Mouse (Mus musculus) adrenal gland, adult 2 months (tissue): Measurements from ENCODE around the gene Gm49661. TPM values are rescaled to one million over a fixed set of nuclear protein-coding genes. Genes with fewer than 3 reads are reported as not detected.
A peak's percentile ranks its signal among the peaks of the same experiment; 100 is the strongest.

Source experiments
- DNase-seq: peaks from one replicate; pipeline ENCODE4 v3.0.0; 2021
- microRNA-seq, 2 experiments: library from miRNA; unstranded; fragments of <30 nt; microRNA quantifications; one replicate each; pipeline ENCODE4 v1.2.0; 2021
- polyA plus RNA-seq: library from polyadenylated mRNA; depleted of rRNA; stranded (reverse); fragments of >200 nt; gene quantifications from 2 replicates; pipeline ENCODE4 v1.2.3, GENCODE M21; 2012; rRNA removed
- total RNA-seq, 2 experiments: library from RNA; stranded (reverse); gene quantifications; 2 replicates each; pipeline ENCODE4 v1.2.3; 2021

The Gm49661 gene
- total and polyA plus RNA-seq, 3 experiments = 2.1 to 2.4 TPM; not detected in 1

DNA sequence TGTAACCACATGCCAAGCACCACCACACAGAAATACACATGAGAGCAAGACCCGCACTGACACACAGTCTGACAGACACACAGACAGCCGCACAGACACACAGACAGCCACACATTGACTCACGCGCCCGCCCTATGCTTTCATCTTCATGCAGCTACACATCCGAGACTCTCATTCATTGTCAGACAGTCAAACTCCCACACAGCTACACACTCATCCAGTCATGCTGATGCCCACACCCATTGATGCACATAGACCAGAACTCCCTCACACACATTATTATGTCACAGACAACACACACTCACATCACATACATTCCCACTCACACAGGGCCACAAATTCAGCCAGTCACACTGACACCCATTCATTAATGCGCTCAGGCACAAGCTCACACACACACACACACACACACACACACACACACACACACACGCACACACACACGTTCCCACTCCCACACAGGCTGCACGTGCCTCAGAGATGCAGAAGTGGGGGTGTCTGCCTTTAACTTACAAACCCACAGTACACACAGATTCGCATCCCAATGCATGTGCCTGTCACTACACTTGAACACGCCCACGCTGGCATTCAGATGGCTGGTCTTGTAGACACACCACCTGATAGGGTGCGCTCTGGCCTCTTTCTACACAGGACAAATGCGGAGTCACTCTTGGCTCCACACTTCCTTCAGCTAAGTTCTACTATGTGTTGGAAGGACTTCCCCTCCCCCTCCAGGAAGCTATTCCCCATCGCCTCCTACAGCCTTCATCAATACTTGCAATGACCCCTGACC, 35.3 kb downstream of the Gm49661 start:
- DNase-seq = no peak

DNA sequence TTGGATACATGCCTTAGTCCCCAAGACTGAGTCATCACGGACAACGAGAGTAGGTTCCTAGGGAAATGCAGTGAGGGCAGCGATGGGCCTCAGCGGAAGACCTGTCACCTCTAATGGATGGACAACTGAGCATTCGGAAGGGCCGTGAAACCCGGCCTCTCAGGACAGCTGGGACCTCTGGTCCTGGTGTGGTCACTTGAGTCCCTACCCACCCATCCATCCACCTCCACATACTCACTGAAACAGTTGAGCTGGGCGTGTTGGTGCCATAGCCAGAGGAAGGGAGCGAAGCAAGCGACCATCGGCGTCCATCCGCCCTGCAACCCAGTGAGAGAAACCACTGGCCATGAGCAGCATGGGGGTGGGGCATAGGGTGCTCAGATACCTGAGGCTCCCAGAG, 38.7 kb downstream of the Gm49661 start:
- no peak for DNase-seq

- DNase-seq = peak; percentile 68
Observed at GRCm38 (mm10) chr8:84928456-84929306, 40.6 kb downstream of the Gm49661 start.

DNA sequence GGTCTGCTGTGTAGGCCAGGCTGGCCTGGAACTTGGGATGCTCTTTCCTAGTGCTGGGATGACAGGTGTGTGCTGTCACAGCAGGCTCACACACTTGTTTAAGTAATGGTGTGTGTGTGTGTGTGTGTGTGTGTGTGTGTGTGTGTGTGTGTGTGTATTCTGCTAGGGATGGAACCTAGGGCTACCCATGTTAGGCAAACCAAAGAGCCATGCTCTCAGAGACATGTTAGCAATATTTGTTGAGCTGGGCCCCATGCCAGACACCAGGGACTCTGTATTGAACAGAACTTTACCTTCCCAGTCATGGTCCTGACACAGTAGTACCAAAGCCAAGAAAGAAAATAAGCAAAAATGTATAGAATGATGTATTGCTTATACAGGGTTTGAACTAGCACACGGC, 41.7 kb downstream of the Gm49661 start:
- DNase-seq = no peak

GRCm38 (mm10) chr8:84925557-84925956, 43.7 kb downstream of the Gm49661 start:
- no peak for DNase-seq

- DNase-seq = no peak
Observed at GRCm38 (mm10) chr8:84921596-84921995, 47.6 kb downstream of the Gm49661 start.

GRCm38 (mm10) chr8:84918646-84919045, 50.6 kb downstream of the Gm49661 start:
- DNase-seq = no peak

DNA sequence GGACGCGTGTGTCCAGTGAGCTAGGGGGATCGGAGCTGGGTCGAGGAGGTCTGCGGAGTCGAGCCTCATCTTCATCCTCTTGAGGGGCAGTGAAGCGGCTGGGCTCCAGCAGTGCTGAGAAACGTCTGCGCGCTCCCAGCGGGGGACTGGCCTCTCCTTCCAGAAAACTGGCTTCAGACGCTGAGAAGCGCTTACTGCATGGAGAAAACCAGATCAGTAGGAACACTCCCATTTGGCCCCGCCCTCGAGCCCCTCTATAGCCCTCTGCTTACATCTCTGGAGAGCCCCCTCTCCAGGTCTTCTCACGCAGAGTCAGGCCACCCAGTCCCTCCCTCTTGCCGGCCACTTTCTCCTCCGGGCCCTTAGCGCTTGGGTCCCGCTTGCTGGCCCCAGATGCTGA, 51.5 kb downstream of the Gm49661 start:
- no peak for DNase-seq

Small RNA genes within 50 kb of the gene (microRNA-seq; reads per million reads assigned to microRNA genes)
- gene Gm24197 = 0 reads per million in 2 experiments

Other genes starting within 250 kb of the Gm49661 start
- gene G430095P16Rik, start 246.4 kb downstream of the Gm49661 start, total RNA-seq = under 1 TPM in 1 of 2 experiments, not detected in 1; 0.59 TPM
- gene G430095P16Rik, start 246.4 kb downstream of the Gm49661 start, polyA plus RNA-seq = 0.26 and 0.76 TPM in 2 replicates
- 100 to 1,000 TPM in 1 of 2 experiments, 10 to 100 TPM in 1; 91.3 to 113 TPM for gene Nfix, start 169.1 kb downstream of the Gm49661 start, total RNA-seq
- 47.0 and 59.9 TPM in 2 replicates for gene Nfix, start 169.1 kb downstream of the Gm49661 start, polyA plus RNA-seq
- 10 to 100 TPM; 11.5 to 12.2 TPM for gene Dand5, start 146.6 kb downstream of the Gm49661 start, total RNA-seq
- 5.1 and 7.0 TPM in 2 replicates for gene Dand5, start 146.6 kb downstream of the Gm49661 start, polyA plus RNA-seq
- 10 to 100 TPM; 72.6 to 74.9 TPM for gene Gadd45gip1, start 137.9 kb downstream of the Gm49661 start, total RNA-seq
- 141 and 196 TPM in 2 replicates for gene Gadd45gip1, start 137.9 kb downstream of the Gm49661 start, polyA plus RNA-seq
- 100 to 1,000 TPM; 122 to 141 TPM for gene Rad23a, start 128.8 kb downstream of the Gm49661 start, total RNA-seq
- gene Rad23a, start 128.8 kb downstream of the Gm49661 start, polyA plus RNA-seq = 128 and 131 TPM in 2 replicates
- 100 to 1,000 TPM; 684 to 730 TPM for gene Calr, start 122.5 kb downstream of the Gm49661 start, total RNA-seq
- 88.2 and 91.2 TPM in 2 replicates for gene Calr, start 122.5 kb downstream of the Gm49661 start, polyA plus RNA-seq
- gene Farsa, start 112.4 kb downstream of the Gm49661 start, total RNA-seq = 10 to 100 TPM; 61.6 to 69.3 TPM
- gene Farsa, start 112.4 kb downstream of the Gm49661 start, polyA plus RNA-seq = 45.3 and 51.4 TPM in 2 replicates
- 1 to 10 TPM; 8.0 to 8.7 TPM for gene Syce2, start 97.3 kb downstream of the Gm49661 start, total RNA-seq
- gene Syce2, start 97.3 kb downstream of the Gm49661 start, polyA plus RNA-seq = 0.80 and 2.1 TPM in 2 replicates
- gene Gcdh, start 75.5 kb downstream of the Gm49661 start, total RNA-seq = 10 to 100 TPM; 50.1 to 59.0 TPM
- 652 and 657 TPM in 2 replicates for gene Gcdh, start 75.5 kb downstream of the Gm49661 start, polyA plus RNA-seq
- gene Klf1, start 67.5 kb downstream of the Gm49661 start, total RNA-seq = under 1 TPM; 0.17 to 0.23 TPM
- gene Klf1, start 67.5 kb downstream of the Gm49661 start, polyA plus RNA-seq = 0.41 and 0.61 TPM in 2 replicates
- 10 to 100 TPM; 10.9 to 17.5 TPM for gene Dnase2a, start 60.9 kb downstream of the Gm49661 start, total RNA-seq
- gene Dnase2a, start 60.9 kb downstream of the Gm49661 start, polyA plus RNA-seq = 12.1 and 13.3 TPM in 2 replicates
- 1 to 10 TPM; 1.5 to 2.8 TPM for gene Mast1, start 32.1 kb downstream of the Gm49661 start, total RNA-seq
- 3.7 and 4.4 TPM in 2 replicates for gene Mast1, start 32.1 kb downstream of the Gm49661 start, polyA plus RNA-seq
- not detected for gene Rtbdn, start 22.4 kb downstream of the Gm49661 start, total RNA-seq
- gene Rtbdn, start 22.4 kb downstream of the Gm49661 start, polyA plus RNA-seq = 0.25 and 0.34 TPM in 2 replicates
- gene Prdx2, start 154 bp upstream of the Gm49661 start, total RNA-seq = 100 to 1,000 TPM; 671 to 700 TPM
- 181 and 240 TPM in 2 replicates for gene Prdx2, start 154 bp upstream of the Gm49661 start, polyA plus RNA-seq
- 100 to 1,000 TPM in 1 of 2 experiments, 10 to 100 TPM in 1; 87.7 to 112 TPM for gene Rnaseh2a, start 334 bp upstream of the Gm49661 start, total RNA-seq
- gene Rnaseh2a, start 334 bp upstream of the Gm49661 start, polyA plus RNA-seq = 61.7 and 76.6 TPM in 2 replicates
- gene Junb, start 9.3 kb upstream of the Gm49661 start, total RNA-seq = 10 to 100 TPM; 37.0 to 90.7 TPM
- gene Junb, start 9.3 kb upstream of the Gm49661 start, polyA plus RNA-seq = 78.9 and 91.4 TPM in 2 replicates
- gene Hook2, start 21.2 kb upstream of the Gm49661 start, total RNA-seq = 1 to 10 TPM; 6.1 to 6.2 TPM
- gene Hook2, start 21.2 kb upstream of the Gm49661 start, polyA plus RNA-seq = 6.5 and 6.7 TPM in 2 replicates
- not detected for gene Best2, start 45.1 kb upstream of the Gm49661 start, total RNA-seq
- 0.18 TPM in 1 of 2 replicates, not detected in the other for gene Best2, start 45.1 kb upstream of the Gm49661 start, polyA plus RNA-seq
- gene Asna1, start 55.8 kb upstream of the Gm49661 start, total RNA-seq = 100 to 1,000 TPM; 106 TPM
- gene Asna1, start 55.8 kb upstream of the Gm49661 start, polyA plus RNA-seq = 89.4 and 104 TPM in 2 replicates
- gene Trir, start 57.4 kb upstream of the Gm49661 start, total RNA-seq = 100 to 1,000 TPM; 160 to 184 TPM
- 64.2 and 67.6 TPM in 2 replicates for gene Trir, start 57.4 kb upstream of the Gm49661 start, polyA plus RNA-seq
- gene Tnpo2, start 67.5 kb upstream of the Gm49661 start, total RNA-seq = 100 to 1,000 TPM in 1 of 2 experiments, 10 to 100 TPM in 1; 68.3 to 101 TPM
- gene Tnpo2, start 67.5 kb upstream of the Gm49661 start, polyA plus RNA-seq = 44.7 and 54.1 TPM in 2 replicates
- gene Fbxw9, start 90.6 kb upstream of the Gm49661 start, total RNA-seq = 10 to 100 TPM; 12.3 to 13.5 TPM
- 55.8 and 56.2 TPM in 2 replicates for gene Fbxw9, start 90.6 kb upstream of the Gm49661 start, polyA plus RNA-seq
- gene Gm5741, start 98.5 kb upstream of the Gm49661 start, total RNA-seq = not detected
- gene Gm5741, start 98.5 kb upstream of the Gm49661 start, polyA plus RNA-seq = not detected in 2 replicates
- 10 to 100 TPM; 26.0 to 28.3 TPM for gene Dhps, start 102.3 kb upstream of the Gm49661 start, total RNA-seq
- 68.6 and 69.6 TPM in 2 replicates for gene Dhps, start 102.3 kb upstream of the Gm49661 start, polyA plus RNA-seq
- 10 to 100 TPM; 77.5 to 90.1 TPM for gene Wdr83os, start 111.3 kb upstream of the Gm49661 start, total RNA-seq
- 104 and 142 TPM in 2 replicates for gene Wdr83os, start 111.3 kb upstream of the Gm49661 start, polyA plus RNA-seq
- gene Wdr83, start 111.9 kb upstream of the Gm49661 start, total RNA-seq = 10 to 100 TPM; 17.4 to 24.9 TPM
- 15.3 and 17.4 TPM in 2 replicates for gene Wdr83, start 111.9 kb upstream of the Gm49661 start, polyA plus RNA-seq
- 10 to 100 TPM; 34.0 to 52.7 TPM for gene Man2b1, start 113.8 kb upstream of the Gm49661 start, total RNA-seq
- 36.1 and 46.0 TPM in 2 replicates for gene Man2b1, start 113.8 kb upstream of the Gm49661 start, polyA plus RNA-seq
- gene Zfp791, start 153.7 kb upstream of the Gm49661 start, total RNA-seq = 1 to 10 TPM; 1.6 to 2.0 TPM
- gene Zfp791, start 153.7 kb upstream of the Gm49661 start, polyA plus RNA-seq = 0.08 and 0.25 TPM in 2 replicates
- not detected for gene Cks1brt, start 182.5 kb upstream of the Gm49661 start, total RNA-seq
- gene Cks1brt, start 182.5 kb upstream of the Gm49661 start, polyA plus RNA-seq = not detected in 2 replicates